Mouse (Mus musculus): ENCODE measurements at regions not wholly inside any gene's neighbourhood (a gene's known extent, or its start where the extent isn't known, plus 50 kb on each side); places are given as distances from the start of the nearest gene placed in this dataset.

DNA sequence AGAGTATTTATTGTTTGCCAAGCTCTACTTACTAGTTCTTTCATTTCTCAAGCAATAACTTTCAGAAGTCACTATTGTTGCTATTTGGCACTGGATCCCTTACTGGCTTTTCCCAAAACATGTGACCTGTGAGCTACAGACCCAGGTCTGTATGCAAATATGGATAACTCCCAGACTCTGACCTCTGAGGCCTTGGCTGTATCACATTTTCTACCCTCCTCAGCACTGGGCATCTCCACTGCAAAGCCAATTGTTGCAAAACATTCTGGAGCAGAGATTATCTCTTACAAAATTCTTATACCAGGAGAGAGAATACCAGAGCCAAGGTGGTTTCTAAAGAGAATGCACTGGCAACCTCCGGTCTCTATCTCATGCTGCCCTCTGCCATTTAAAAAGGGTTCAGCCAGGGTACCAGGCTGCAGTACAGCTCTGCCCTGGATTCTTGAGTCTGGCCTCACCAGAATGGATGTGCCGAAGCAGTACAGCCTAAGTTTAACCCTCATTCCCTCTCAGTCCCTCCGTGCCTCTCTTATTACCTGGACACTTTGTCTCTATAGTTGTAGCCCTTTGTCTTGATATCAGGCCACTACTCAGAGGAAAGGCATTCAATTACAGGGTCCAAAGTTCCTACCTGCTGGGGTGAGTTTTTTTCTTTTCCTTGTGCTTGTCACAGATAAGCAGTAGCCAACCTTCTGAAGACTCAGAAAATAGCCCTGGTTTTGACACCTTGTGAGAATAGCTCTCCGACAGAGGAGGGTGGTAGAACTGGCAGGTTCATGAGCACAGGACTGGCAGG lies 101.2 kb upstream of the Vwc2 start:
- no peak for ATAC-seq (ENCODE audit: low read depth)
- Histone ChIP-seq H3K9me3 (no peaks in the 10 kb centered on the region), H3K27ac (replicated peaks) (no peak overlapping the region), H3K4me2 (no peak overlapping the region), H3K36me3 (no peaks in the 10 kb centered on the region), H3K9ac (no peak overlapping the region), H3K4me1 (replicated peaks) (peaks cover 9% of the 10 kb centered on the region; the same call in 1 of the 2 replicates), H3K4me3 (no peak overlapping the region), H3K27me3 (no peaks in the 10 kb centered on the region)
- 89% methylated on average over 4 of the region's 4 CpGs for WGBS

GRCm38 (mm10) chr11:11013581-11013980 lies 100.4 kb upstream of the Vwc2 start:
- H3K36me3 ChIP-seq: no peaks in the 10 kb centered on the region
- no peak overlapping the region for H3K4me2 ChIP-seq
- no peaks in the 10 kb centered on the region for H3K27me3 ChIP-seq
- no peak for ATAC-seq (ENCODE audit: low read depth)
- no peak overlapping the region for H3K9ac ChIP-seq
- WGBS: 75% methylated on average over 2 of the region's 2 CpGs
- H3K9me3 ChIP-seq: no peaks in the 10 kb centered on the region
- no peak overlapping the region for H3K27ac ChIP-seq (replicated peaks)
- H3K4me1 ChIP-seq (replicated peaks): peaks cover 9% of the 10 kb centered on the region; the same call in 1 of the 2 replicates
- H3K4me3 ChIP-seq: no peak overlapping the region

DNA sequence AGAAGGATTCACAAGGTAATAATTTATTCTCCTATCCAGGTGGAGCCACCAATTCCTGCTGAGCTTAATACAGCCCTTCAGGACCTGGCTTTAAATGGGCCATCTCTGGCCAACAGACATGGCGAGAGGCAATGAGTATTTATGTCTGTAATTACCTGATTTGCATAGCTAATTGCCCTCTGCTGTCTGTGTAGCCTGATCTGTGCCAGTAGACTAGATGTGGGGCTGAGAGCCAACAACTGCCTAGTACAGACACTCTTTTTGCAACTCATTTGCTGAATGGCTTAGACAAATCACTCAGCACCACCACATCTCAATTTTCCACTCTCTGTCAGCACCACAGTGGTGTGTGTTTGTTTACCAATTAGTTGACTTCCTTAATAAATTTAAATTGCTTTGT lies 99.9 kb upstream of the Vwc2 start:
- WGBS: 17% methylated on average over 1 of the region's 1 CpGs
- Histone ChIP-seq H3K9me3 (no peaks in the 10 kb centered on the region), H3K9ac (no peak overlapping the region), H3K4me1 (replicated peaks) (peaks cover 9% of the 10 kb centered on the region; the same call in 1 of the 2 replicates), H3K4me2 (no peak overlapping the region), H3K27ac (replicated peaks) (0 out of 2 replicates have a peak overlapping the region, but pooled peaks have one; percentile 29), H3K4me3 (no peak overlapping the region), H3K27me3 (no peaks in the 10 kb centered on the region), H3K36me3 (no peaks in the 10 kb centered on the region)
- ATAC-seq (ENCODE audit: low read depth): peak; percentile 97

- ATAC-seq (ENCODE audit: low read depth): peak; percentile 86
- no peak overlapping the region for H3K27ac ChIP-seq (replicated peaks)
- peaks cover 9% of the 10 kb centered on the region; the same call in 1 of the 2 replicates for H3K4me1 ChIP-seq (replicated peaks)
- no peaks in the 10 kb centered on the region for H3K9me3 ChIP-seq
- WGBS: 43% methylated on average over 2 of the region's 2 CpGs
- no peak overlapping the region for H3K9ac ChIP-seq
- no peaks in the 10 kb centered on the region for H3K36me3 ChIP-seq
- H3K27me3 ChIP-seq: no peaks in the 10 kb centered on the region
- no peak overlapping the region for H3K4me2 ChIP-seq
- no peak overlapping the region for H3K4me3 ChIP-seq
Observed at GRCm38 (mm10) chr11:11014538-11014937, 99.5 kb upstream of the Vwc2 start.

DNA sequence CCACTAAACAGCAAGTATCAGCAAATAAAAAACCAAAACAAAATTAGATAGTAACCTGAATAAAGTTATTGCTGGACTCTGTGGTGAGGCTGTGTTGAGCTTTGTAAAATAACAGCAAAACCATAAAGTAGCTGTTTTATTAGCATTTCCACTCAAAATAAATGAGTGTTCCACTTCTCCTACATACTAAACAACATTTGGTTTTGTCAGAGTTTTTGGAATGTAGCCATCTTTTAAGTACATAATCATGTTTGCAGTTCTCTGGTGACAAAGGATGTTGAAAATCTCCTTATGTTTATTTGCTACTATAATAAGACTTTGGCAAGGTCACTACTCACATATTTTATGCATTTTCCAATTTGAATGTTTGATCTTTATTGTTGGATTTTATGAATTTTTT lies 85.2 kb upstream of the Vwc2 start:
- no peak overlapping the region for H3K27ac ChIP-seq (replicated peaks)
- no peak overlapping the region for H3K9ac ChIP-seq
- H3K4me3 ChIP-seq: no peak overlapping the region
- no peaks in the 10 kb centered on the region for H3K4me1 ChIP-seq (replicated peaks)
- no peaks in the 10 kb centered on the region for H3K36me3 ChIP-seq
- no peaks in the 10 kb centered on the region for H3K27me3 ChIP-seq
- H3K4me2 ChIP-seq: no peak overlapping the region
- ATAC-seq (ENCODE audit: low read depth): no peak
- no peaks in the 10 kb centered on the region for H3K9me3 ChIP-seq

All from neural tube, embryonic 13.5 days (tissue).